Mouse (Mus musculus) gastrocnemius, postnatal 36 days (tissue): ENCODE measurements around the gene Dbp. TPM values are rescaled to one million over a fixed set of nuclear protein-coding genes. Genes with fewer than 3 reads are reported as not detected.
A peak's percentile ranks its signal among the peaks of the same experiment; 100 is the strongest.
"Not testable (repeated sequence)": the region's sequence is repeated elsewhere in the genome, so short reads cannot be mapped to it uniquely, and the experiment has no call there.

Experiments
- DNase-seq, 2 experiments: peaks; one replicate each; pipeline ENCODE4 v3.0.0; 2022
- intact Hi-C: fragments of 180-260 bp; cut with DNase I; formaldehyde crosslinking; loops from one replicate; pipeline ENCODE4 v1.15.1; 2025
- long read RNA-seq, 2 experiments: library from polyadenylated mRNA; stranded (forward); transcript quantifications; one replicate each; pipeline ENCODE4 v2.0.0; 2021
- total RNA-seq, 2 experiments: library from RNA; stranded (reverse); gene quantifications; 2 replicates each; pipeline ENCODE4 v1.2.3; 2021

The Dbp gene
- 100 to 1,000 TPM in 1 of 2 experiments, 10 to 100 TPM in 1; 52.8 to 118 TPM for total RNA-seq
- long read RNA-seq, experiment 1, transcript Dbp-204 (3 exons, 1,156 nt), result minor isoform, 6 of 55 reads
- long read RNA-seq, experiment 1, transcript Dbp-205 (2 exons, 1,732 nt), result minor isoform, 12 of 55 reads
- long read RNA-seq, experiment 1, transcript Dbp-201 (4 exons, 1,837 nt), result major isoform, 33 of 55 reads
- long read RNA-seq, experiment 1, partial matches to known transcripts, result 2 of 55 reads
- long read RNA-seq, experiment 1, other reads (novel, unspliced or antisense), result 2 of 55 reads
- long read RNA-seq, experiment 2, transcript Dbp-205 (2 exons, 1,732 nt), result minor isoform, 7 of 173 reads
- long read RNA-seq, experiment 2, transcript Dbp-204 (3 exons, 1,156 nt), result minor isoform, 15 of 173 reads
- long read RNA-seq, experiment 2, transcript Dbp-201 (4 exons, 1,837 nt), result major isoform, 119 of 173 reads
- long read RNA-seq, experiment 2, partial matches to known transcripts, result 22 of 173 reads
- long read RNA-seq, experiment 2, other reads (novel, unspliced or antisense), result 10 of 173 reads

GRCm38 (mm10) chr7:45704730-45705442 is at the start of gene Dbp:
TSS of gene Dbp (plus strand) at chr7:45705088.
- peak; percentile 98 to 99 for DNase-seq
- intact Hi-C loops, result no loop called here

DNA sequence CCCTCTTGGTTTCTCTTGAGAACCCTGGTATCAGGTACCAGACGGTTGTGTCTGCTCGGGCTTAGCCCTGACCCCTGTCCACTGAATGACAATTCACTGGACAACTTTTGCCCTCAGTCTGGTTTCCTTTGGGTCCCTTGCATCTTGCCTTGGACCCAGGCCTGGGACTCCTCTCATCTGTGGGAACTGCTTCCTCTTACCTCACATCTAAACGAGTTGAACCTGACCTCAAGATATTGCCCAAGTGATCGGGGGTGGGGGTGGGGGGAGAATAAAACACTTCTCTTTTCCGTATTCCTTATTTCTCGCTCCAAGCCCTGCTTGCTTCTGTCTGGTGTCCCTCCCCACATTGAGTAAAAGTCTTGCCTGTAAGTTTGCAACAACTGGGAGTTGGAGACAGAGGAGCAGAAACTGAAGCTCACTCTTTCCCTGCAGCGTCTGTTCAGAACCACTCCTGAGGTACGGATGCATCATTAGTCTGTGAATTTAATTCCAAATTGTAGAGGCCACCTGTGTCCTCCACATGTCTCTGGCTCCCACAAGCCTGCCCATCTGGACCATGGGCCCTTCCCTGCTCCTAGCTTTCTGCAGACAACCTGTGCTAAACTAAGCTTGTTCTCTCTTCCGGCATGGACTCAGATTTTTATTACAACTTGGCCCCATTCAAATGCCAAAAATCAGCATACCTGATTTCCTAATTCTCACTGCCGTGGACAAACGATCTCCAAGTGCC is 44.0 kb upstream of the Dbp start:
- intact Hi-C loops, result no loop called here
- no peak for DNase-seq

DNA sequence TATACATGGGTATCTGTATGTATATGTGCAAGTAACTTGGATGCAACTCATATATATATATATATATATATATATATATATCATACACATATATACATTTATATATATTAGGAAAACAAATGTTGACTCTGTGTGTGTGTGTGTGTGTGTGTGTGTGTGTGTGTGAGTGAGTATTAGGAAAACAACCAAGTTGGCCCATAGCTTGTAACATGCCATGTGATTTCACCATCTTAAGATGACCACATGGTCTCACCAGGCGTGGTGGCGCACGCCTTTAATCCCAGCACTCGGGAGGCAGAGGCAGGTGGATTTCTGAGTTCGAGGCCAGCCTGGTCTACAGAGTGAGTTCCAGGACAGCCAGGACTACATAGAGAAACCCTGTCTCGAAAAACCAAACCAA is 43.2 kb upstream of the Dbp start:
- DNase-seq, intact Hi-C loops: not testable (repeated sequence)

GRCm38 (mm10) chr7:45665303-45666138 is 39.4 kb upstream of the Dbp start:
- intact Hi-C loops, result loop anchor here (5.0 kb wide), 1 partner anchor 48 kb away; the partner anchor contains the start of genes Fgf21 and Fut1
- DNase-seq, result no peak

GRCm38 (mm10) chr7:45666161-45666560 is 38.7 kb upstream of the Dbp start, which contains the start of gene Fut2:
TSS of gene Fut2 (minus strand) at chr7:45666394.
- DNase-seq, result no peak
- intact Hi-C loops, result loop anchor here (5.0 kb wide), 1 partner anchor 49 kb away; the partner anchor contains the start of genes Fgf21 and Fut1

GRCm38 (mm10) chr7:45667761-45668160 is 37.1 kb upstream of the Dbp start:
- DNase-seq, result no peak

DNA sequence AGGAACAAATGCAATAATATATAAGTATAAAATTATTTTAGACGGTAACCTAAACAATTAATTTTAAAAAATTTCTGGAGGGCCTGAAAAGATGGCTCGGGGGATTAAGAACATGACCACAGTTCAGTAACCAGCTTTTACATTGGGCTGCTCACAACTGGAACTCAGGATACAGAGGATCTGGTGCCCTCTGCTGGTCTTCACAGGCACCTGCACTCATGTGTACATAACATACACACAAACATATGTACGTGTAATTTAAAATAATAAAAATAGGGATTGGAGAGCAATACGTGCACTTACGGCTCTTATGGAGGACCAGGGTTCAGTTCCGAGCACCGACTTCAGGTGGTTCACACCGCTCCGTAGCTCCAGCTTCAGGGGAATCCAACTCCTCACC is 36.0 kb upstream of the Dbp start:
- intact Hi-C loops, result loop anchor here (5.0 kb wide), 1 partner anchor 52 kb away; the partner anchor contains the start of genes Fgf21 and Fut1
- DNase-seq, result no peak

More at GRCm38 (mm10) chr7:45667761-45668160, 37.1 kb upstream of the Dbp start:
- intact Hi-C loops, result loop anchor here (5.0 kb wide), 1 partner anchor 50 kb away; the partner anchor contains the start of genes Fgf21 and Fut1

GRCm38 (mm10) chr7:45677627-45678295 is 27.1 kb upstream of the Dbp start:
- intact Hi-C loops, result no loop called here
- DNase-seq, result no peak

GRCm38 (mm10) chr7:45678513-45678912 is 26.4 kb upstream of the Dbp start:
- intact Hi-C loops, result no loop called here
- no peak for DNase-seq

GRCm38 (mm10) chr7:45679966-45680621 is 24.8 kb upstream of the Dbp start:
- no peak for DNase-seq
- intact Hi-C loops, result no loop called here

GRCm38 (mm10) chr7:45681046-45681736 is 23.7 kb upstream of the Dbp start:
- intact Hi-C loops, result no loop called here
- DNase-seq, result no peak

DNA sequence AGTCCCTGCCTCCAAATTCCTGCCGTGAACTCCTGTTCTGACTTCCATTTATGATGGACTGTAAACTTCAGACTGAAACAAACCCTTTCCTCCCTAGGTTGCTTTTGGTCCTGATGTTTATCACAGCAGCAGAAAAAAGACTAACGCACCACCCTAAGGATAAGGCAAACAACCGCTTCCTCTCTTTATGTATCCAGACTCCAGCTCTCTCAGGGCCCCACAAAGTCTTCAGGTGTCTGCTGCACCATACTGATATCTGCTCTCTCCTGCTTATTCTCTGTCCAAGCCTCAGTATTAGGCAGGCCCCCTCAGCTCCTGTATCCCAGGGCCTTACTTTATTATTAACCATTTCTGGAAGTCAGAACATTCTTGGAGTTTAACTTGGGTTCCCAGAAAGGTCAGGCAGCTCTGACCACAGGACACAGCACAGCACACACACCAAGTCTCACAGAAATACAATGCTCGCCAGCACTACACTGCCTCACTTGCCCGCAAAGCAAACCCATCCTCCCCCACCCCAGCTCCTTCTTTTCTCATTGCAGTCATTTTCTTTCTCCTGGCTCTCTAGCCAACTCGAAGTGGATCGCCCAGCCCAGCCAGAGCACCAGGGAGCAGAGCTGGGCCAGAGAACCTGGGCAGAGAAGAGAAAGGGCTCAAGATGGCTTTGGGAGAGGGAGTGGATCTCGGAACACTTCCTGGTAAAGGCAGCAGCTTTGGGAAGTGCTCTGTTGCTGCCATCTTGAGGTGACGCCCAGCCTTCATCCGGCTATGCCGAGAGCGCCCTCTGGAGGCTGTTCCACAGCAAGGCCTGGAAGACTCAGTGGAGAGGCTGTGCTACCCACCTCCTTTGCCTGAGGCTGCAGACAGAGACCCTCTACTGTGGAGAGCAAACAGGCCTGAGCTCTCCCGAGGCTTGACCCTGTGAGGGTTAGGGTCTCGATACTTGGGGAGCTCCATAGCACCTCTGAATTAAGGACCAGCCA is 22.5 kb upstream of the Dbp start:
- DNase-seq, result peak; percentile 81
- intact Hi-C loops, result loop anchor here (2.0 kb wide), 1 partner anchor 36 kb away; no protein-coding TSS in a partner anchor

DNA sequence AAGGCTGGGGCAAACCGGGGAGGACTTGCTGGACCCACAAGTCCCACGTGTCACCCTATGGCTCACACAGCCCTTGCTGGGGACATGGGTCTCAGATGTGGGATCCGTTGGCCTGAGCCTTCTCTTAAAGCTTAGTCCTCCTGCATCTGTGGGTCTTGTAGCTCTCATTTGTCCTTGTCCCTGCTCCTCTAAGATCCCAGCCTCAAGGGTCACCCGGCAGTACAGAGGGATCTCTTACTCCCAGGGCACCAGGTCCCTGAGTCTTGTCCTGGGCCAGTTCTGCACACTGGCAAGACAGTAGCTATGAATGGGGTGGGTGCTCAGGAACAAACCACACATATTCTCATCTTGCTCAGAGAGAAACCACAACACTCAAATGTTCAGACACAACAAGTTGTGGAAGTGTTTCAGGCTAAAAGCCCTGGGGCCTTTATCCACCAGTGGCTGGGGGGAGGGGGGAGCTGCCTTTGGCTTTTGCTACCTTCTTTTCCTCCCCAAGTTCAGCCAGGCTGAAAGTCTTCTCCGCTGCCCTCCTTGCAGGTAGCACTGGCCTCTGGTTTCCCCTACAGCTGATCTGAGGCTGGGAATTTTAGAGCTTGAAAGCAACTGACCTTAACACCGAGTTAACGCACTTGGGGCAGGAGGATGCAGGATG is 21.4 kb upstream of the Dbp start, which contains the start of gene Ntn5:
TSS of gene Ntn5 (plus strand) at position 627 of the 655 bp plus-strand sequence.
- DNase-seq, result no peak
- intact Hi-C loops, result loop anchor here (2.0 kb wide), 1 partner anchor 37 kb away; no protein-coding TSS in a partner anchor

DNA sequence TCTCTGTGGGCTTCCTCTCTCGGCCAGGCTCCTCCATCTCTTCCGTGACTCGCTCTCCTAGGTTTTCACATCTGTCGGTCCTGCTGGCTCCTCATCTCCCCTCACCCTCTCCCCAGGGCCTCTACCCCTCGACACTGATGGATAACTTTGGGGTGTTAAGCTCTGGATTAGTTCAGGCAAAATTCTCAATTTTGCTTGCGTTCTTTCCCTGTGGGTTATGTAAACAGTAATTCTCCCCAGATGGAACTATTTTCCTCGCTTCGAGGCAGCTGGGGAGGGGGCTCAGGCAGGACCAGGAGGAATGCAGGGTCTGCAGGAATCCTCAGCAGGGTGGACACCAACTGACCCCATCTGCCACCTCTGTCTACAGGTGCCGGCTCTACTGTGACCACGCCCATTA is 19.1 kb upstream of the Dbp start:
- intact Hi-C loops, result no loop called here
- DNase-seq, result no peak

- DNase-seq, result peak in 1 of 2 experiments; percentile 1
- intact Hi-C loops, result no loop called here
These were observed 18.0 kb upstream of the Dbp start for GRCm38 (mm10) chr7:45686841-45687240.

- DNase-seq, result no peak
- intact Hi-C loops, result no loop called here
These were observed 15.8 kb upstream of the Dbp start for GRCm38 (mm10) chr7:45689099-45689498.
